Comparison of ENCODE assay signal across 18 mouse cellular contexts in the genomic region with DNA sequence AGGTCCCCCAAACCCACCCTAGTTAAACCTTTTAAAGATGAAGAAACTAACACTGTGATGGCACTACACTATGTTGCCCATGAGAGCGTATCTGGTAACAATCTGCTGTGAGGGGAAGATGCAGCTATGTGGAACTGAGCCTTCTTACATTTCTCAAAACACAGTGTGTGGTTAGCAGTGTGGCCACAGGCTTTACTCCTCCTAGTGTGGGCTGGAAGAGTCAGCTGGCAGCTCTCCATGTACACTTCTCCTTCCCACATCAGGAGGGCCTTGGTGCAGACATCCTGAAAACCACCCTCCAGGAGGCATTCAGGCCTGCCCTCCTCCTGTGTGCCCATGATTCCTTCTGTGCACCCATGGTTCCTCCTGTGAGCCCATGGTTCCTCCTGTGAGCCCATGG.
DNase-seq lines count a peak whose midpoint lies in the region; ATAC-seq and TF ChIP-seq lines count a peak whose summit lies in the region.
"Had no signal": no experiment of that assay in that cellular context is flagged by ENCODE, and none has a peak within 500 bp of the region (broad histone marks: within the 10 kb centered on the region; RNA-seq: fewer than 3 reads in every experiment).

No protein-coding gene starts in this region.

- H3K9ac ChIP-seq in embryonic facial prominence, embryonic 14.5 days (ENCODE audit: low read depth, low read length): no peak overlapping the region
- H3K9ac ChIP-seq: heart, embryonic 12.5 days had no signal

- H3K9me3 ChIP-seq in embryonic facial prominence, embryonic 14.5 days (ENCODE audit: control insufficient read depth, low read length): no peaks in the 10 kb centered on the region
- H3K9me3 ChIP-seq: heart, embryonic 12.5 days had no signal

- no peak for DNase-seq in cerebellum, adult 2 months
- DNase-seq in cerebellum, adult 9-11 months: no peak
- peak; percentile 6 for DNase-seq in spleen, adult 18-20 months
- no peak for DNase-seq in spleen, postnatal 14 days (ENCODE audit: low spot score in 2 of 2)
- DNase-seq in embryonic facial prominence, embryonic 14.5 days (ENCODE audit: low spot score): peak; percentile 72
- DNase-seq in lung, postnatal 25 days (ENCODE audit: low spot score): no peak
- DNase-seq in layer of hippocampus, adult 11-12 months (ENCODE audit: low spot score): no peak
- DNase-seq in left cerebral cortex, postnatal 14 days (ENCODE audit: low spot score in 2 of 2): no peak
- DNase-seq: adrenal gland, postnatal 14 days; cerebellum, postnatal 25 days; gastrocnemius, postnatal 36 days; heart, postnatal 4 days; kidney, postnatal 36 days; lung, postnatal 4 days; midbrain, embryonic 14.5 days; right cerebral cortex, postnatal 25 days had no signal

- H3K4me3 ChIP-seq in cerebellum, adult 2 months (replicated peaks; ENCODE audit: insufficient read depth, low read depth, low read length): no peak overlapping the region
- no peak overlapping the region for H3K4me3 ChIP-seq in embryonic facial prominence, embryonic 14.5 days (ENCODE audit: low read depth, low read length)
- H3K4me3 ChIP-seq: heart, embryonic 12.5 days; left cerebral cortex, adult 2 months had no signal

- 98% methylated on average over 1 of the region's 1 CpGs for WGBS in cerebellum, adult 2 months
- 79% methylated on average over 1 of the region's 1 CpGs for WGBS in embryonic facial prominence, embryonic 14.5 days

- ATAC-seq in embryonic facial prominence, embryonic 14.5 days (ENCODE audit: low read depth): peak; percentile 65; the same call in 1 of the 2 replicates

- H3K27ac ChIP-seq in cerebellum, adult 2 months (ENCODE audit: insufficient read depth, low read length): peak overlapping the region; percentile 69
- no peak overlapping the region for H3K27ac ChIP-seq in embryonic facial prominence, embryonic 14.5 days (replicated peaks; ENCODE audit: low read depth, low read length)
- H3K27ac ChIP-seq: left cerebral cortex, adult 2 months had no signal

- no peaks in the 10 kb centered on the region for H3K27me3 ChIP-seq in cerebellum, adult 2 months (ENCODE audit: control insufficient read depth, insufficient read depth, low read length)
- no peaks in the 10 kb centered on the region for H3K27me3 ChIP-seq in embryonic facial prominence, embryonic 14.5 days (replicated peaks; ENCODE audit: control insufficient read depth, insufficient read depth, low read length)
- H3K27me3 ChIP-seq: heart, embryonic 12.5 days had no signal

- H3K4me2 ChIP-seq in embryonic facial prominence, embryonic 14.5 days (ENCODE audit: low read depth, low read length): no peak overlapping the region
- H3K4me2 ChIP-seq: heart, embryonic 12.5 days had no signal

- intact Hi-C loops in left cerebral cortex, postnatal 14 days (cut with DNase I): no loop called here

- TF ChIP-seq CTCF in cerebellum, adult 2 months (IDR thresholded peaks at IDR 0.05; ENCODE audit: borderline replicate concordance, insufficient read depth, low read depth, low read length): no peak

- no peaks in the 10 kb centered on the region for H3K36me3 ChIP-seq in embryonic facial prominence, embryonic 14.5 days (ENCODE audit: control insufficient read depth, insufficient read depth, low read length)
- H3K36me3 ChIP-seq: heart, embryonic 12.5 days had no signal

- no peak for TF ChIP-seq POLR2A in cerebellum, adult 2 months (IDR thresholded peaks at IDR 0.05; ENCODE audit: borderline replicate concordance, insufficient read depth, low read length)

- peaks cover 27% of the 10 kb centered on the region for H3K4me1 ChIP-seq in cerebellum, adult 2 months (ENCODE audit: control insufficient read depth, insufficient read depth, low read length)
- no peaks in the 10 kb centered on the region for H3K4me1 ChIP-seq in embryonic facial prominence, embryonic 14.5 days (ENCODE audit: control insufficient read depth, insufficient read depth, low read length)

Comparison
In these comparisons a context has a peak if more than half of its experiments do, and no peak if none do; other contexts are left out.
1. DNase-seq: peak in spleen, adult 18-20 months (2 of 2) and embryonic facial prominence, embryonic 14.5 days (single experiment); none in cerebellum, adult 2 months (0 of 2), cerebellum, adult 9-11 months (single experiment), spleen, postnatal 14 days (0 of 2), lung, postnatal 25 days (single experiment), layer of hippocampus, adult 11-12 months (single experiment) and left cerebral cortex, postnatal 14 days (0 of 2).